Mouse (Mus musculus) R1 (cell line): ENCODE measurements around the gene Peli2.
"Not testable (repeated sequence)": the region's sequence is repeated elsewhere in the genome, so short reads cannot be mapped to it uniquely, and the experiment has no call there.

Experiments
- DNase-seq: peaks from one replicate; pipeline ENCODE4 v3.0.0-alpha.2; 2018; ENCODE audit warnings: low read depth, low spot score

The Peli2 gene

GRCm38 (mm10) chr14:48120752-48121528, at the start of gene Peli2:
TSS of gene Peli2 (plus strand) at chr14:48120823.
- DNase-seq, result peak; percentile 60

- DNase-seq, result no peak
These were observed 48.5 kb upstream of the Peli2 start for GRCm38 (mm10) chr14:48072104-48072503.

GRCm38 (mm10) chr14:48073247-48074161, 47.1 kb upstream of the Peli2 start:
- peak; percentile 17 for DNase-seq

- not testable (repeated sequence) for DNase-seq
These were observed 41.0 kb upstream of the Peli2 start for GRCm38 (mm10) chr14:48079574-48079973.

- no peak for DNase-seq
These were observed 36.5 kb upstream of the Peli2 start for GRCm38 (mm10) chr14:48083836-48084812.

- no peak for DNase-seq
These were observed 33.8 kb upstream of the Peli2 start for GRCm38 (mm10) chr14:48086682-48087297.

GRCm38 (mm10) chr14:48087298-48087830, 33.3 kb upstream of the Peli2 start:
- no peak for DNase-seq

- DNase-seq, result no peak
These were observed 30.2 kb upstream of the Peli2 start for GRCm38 (mm10) chr14:48090465-48090864.

- DNase-seq, result no peak
These were observed 29.5 kb upstream of the Peli2 start for GRCm38 (mm10) chr14:48091160-48091559.

- no peak for DNase-seq
These were observed 22.4 kb upstream of the Peli2 start for GRCm38 (mm10) chr14:48098253-48098652.

GRCm38 (mm10) chr14:48099354-48099753, 21.3 kb upstream of the Peli2 start:
- DNase-seq, result peak; percentile 19

- no peak for DNase-seq
These were observed 14.2 kb upstream of the Peli2 start for GRCm38 (mm10) chr14:48106453-48106852.

GRCm38 (mm10) chr14:48117986-48118385, 2.6 kb upstream of the Peli2 start:
- DNase-seq, result no peak

- DNase-seq, result no peak
These were observed 1.5 kb upstream of the Peli2 start for GRCm38 (mm10) chr14:48119012-48119647.

- no peak for DNase-seq
These were observed 864 bp upstream of the Peli2 start for GRCm38 (mm10) chr14:48119648-48120270.

- DNase-seq, result no peak
These were observed 226 bp upstream of the Peli2 start for GRCm38 (mm10) chr14:48120443-48120751.

- DNase-seq, result peak; percentile 69
These were observed 1.2 kb downstream of the Peli2 start for GRCm38 (mm10) chr14:48121529-48122517.

- DNase-seq, result no peak
These were observed 3.4 kb downstream of the Peli2 start for GRCm38 (mm10) chr14:48124011-48124410.

GRCm38 (mm10) chr14:48124816-48125215, 4.2 kb downstream of the Peli2 start:
- no peak for DNase-seq
